Mouse (Mus musculus) liver, embryonic 15.5 days (tissue): ENCODE data around the gene Stxbp5. TPM values are rescaled to one million over a fixed set of nuclear protein-coding genes. Genes with fewer than 3 reads are reported as not detected.

ENCODE experiments used
- ATAC-seq: fragments of 200-750 bp; cut with Nextera tagmentation; 2 replicates; pipeline ENCODE4 v1.8.0; 2017; ENCODE audit warnings: moderate number of reproducible peaks, mild to moderate bottlenecking, moderate library complexity; ENCODE audit not compliant: insufficient read depth
- H3K27ac ChIP-seq: fragments of 300-500 bp; sonication (generic); replicated peaks from 2 replicates; pipeline ENCODE4 v1.5.1; 2015; ENCODE audit warnings: mild to moderate bottlenecking, inconsistent platforms
- H3K27me3 ChIP-seq: fragments of 300-500 bp; sonication (generic); 2 replicates; pipeline ENCODE4 v1.6.1; 2015; ENCODE audit warnings: mild to moderate bottlenecking, inconsistent platforms
- H3K36me3 ChIP-seq: fragments of 300-500 bp; sonication (generic); replicated peaks from 2 replicates; pipeline ENCODE4 v1.6.1; 2015; ENCODE audit warnings: moderate library complexity, mild to moderate bottlenecking, inconsistent platforms
- H3K4me1 ChIP-seq: fragments of 300-500 bp; sonication (generic); replicated peaks from 2 replicates; pipeline ENCODE4 v1.6.1; 2015; ENCODE audit warnings: inconsistent platforms
- H3K4me2 ChIP-seq: fragments of 300-500 bp; sonication (generic); 2 replicates; pipeline ENCODE4 v1.6.1; 2015; ENCODE audit warnings: moderate library complexity, mild to moderate bottlenecking, inconsistent platforms
- H3K4me3 ChIP-seq: fragments of 300-500 bp; sonication (generic); replicated peaks from 2 replicates; pipeline ENCODE4 v1.5.1; 2015; ENCODE audit warnings: mild to moderate bottlenecking, inconsistent platforms
- H3K9ac ChIP-seq: fragments of 300-500 bp; sonication (generic); 2 replicates; pipeline ENCODE4 v1.6.1; 2015; ENCODE audit warnings: moderate library complexity, mild to moderate bottlenecking, inconsistent platforms
- H3K9me3 ChIP-seq: fragments of 300-500 bp; sonication (generic); replicated peaks from 2 replicates; pipeline ENCODE4 v1.6.1; 2016; ENCODE audit warnings: inconsistent platforms
- WGBS: fragments of 180-500 bp; shearing (Covaris S2); methylation state at CpG from one replicate; pipeline ENCODE4 v1.1.7; 2015; ENCODE audit warnings: mixed read lengths; ENCODE audit not compliant: insufficient replicate concordance; 5-methylcytosine and 5-hydroxymethylcytosine counted together
- polyA plus RNA-seq: library from polyadenylated mRNA; unstranded; fragments of >200 nt; fragmentation: Nextera tagmentation; extraction: Ambion mirVana; gene quantifications from 2 replicates; pipeline ENCODE4 v1.2.1, GENCODE M21; 2015

The Stxbp5 gene
- polyA plus RNA-seq, 1 experiment from 2014 or later = 2.4 TPM

GRCm38 (mm10) chr10:9754893-9755541, 145.9 kb downstream of the Stxbp5 start:
- Histone ChIP-seq H3K9ac (no peak overlapping the region), H3K27ac (no peak overlapping the region)

GRCm38 (mm10) chr10:9733861-9734260, 167.0 kb downstream of the Stxbp5 start:
- ATAC-seq = no peak
- H3K4me2 ChIP-seq = no peak overlapping the region
- H3K9me3 ChIP-seq = no peaks in the 10 kb centered on the region
- no peaks in the 10 kb centered on the region for H3K36me3 ChIP-seq
- 59% methylated on average over 3 of the region's 3 CpGs for WGBS
- no peak overlapping the region for H3K4me3 ChIP-seq
- no peaks in the 10 kb centered on the region for H3K27me3 ChIP-seq
- H3K27ac ChIP-seq = no peak overlapping the region
- no peak overlapping the region for H3K9ac ChIP-seq
- H3K4me1 ChIP-seq = no peaks in the 10 kb centered on the region

More at GRCm38 (mm10) chr10:9754893-9755541, 145.9 kb downstream of the Stxbp5 start:
- ATAC-seq = no peak
- Histone ChIP-seq H3K4me1 (no peaks in the 10 kb centered on the region), H3K4me3 (no peak overlapping the region), H3K4me2 (no peak overlapping the region), H3K9me3 (no peaks in the 10 kb centered on the region), H3K36me3 (peaks cover 6% of the 10 kb centered on the region), H3K27me3 (no peaks in the 10 kb centered on the region)
- 59% methylated on average over 3 of the region's 3 CpGs for WGBS

- WGBS = 61% methylated on average over 9 of the region's 9 CpGs
These were observed 168.7 kb downstream of the Stxbp5 start for GRCm38 (mm10) chr10:9732065-9732749.

GRCm38 (mm10) chr10:9722519-9723303, 178.2 kb downstream of the Stxbp5 start:
- Histone ChIP-seq H3K9ac (no peak overlapping the region), H3K27ac (no peak overlapping the region), H3K36me3 (no peaks in the 10 kb centered on the region), H3K4me2 (no peak overlapping the region), H3K27me3 (no peaks in the 10 kb centered on the region), H3K9me3 (no peaks in the 10 kb centered on the region), H3K4me3 (no peak overlapping the region), H3K4me1 (no peaks in the 10 kb centered on the region)
- 54% methylated on average over 9 of the region's 11 CpGs for WGBS
- no peak for ATAC-seq

More at GRCm38 (mm10) chr10:9732065-9732749, 168.7 kb downstream of the Stxbp5 start:
- ATAC-seq = no peak
- Histone ChIP-seq H3K4me2 (no peak overlapping the region), H3K4me3 (no peak overlapping the region), H3K36me3 (no peaks in the 10 kb centered on the region), H3K4me1 (no peaks in the 10 kb centered on the region), H3K9me3 (no peaks in the 10 kb centered on the region), H3K27ac (no peak overlapping the region), H3K9ac (no peak overlapping the region), H3K27me3 (no peaks in the 10 kb centered on the region)

GRCm38 (mm10) chr10:9720027-9720426, 180.9 kb downstream of the Stxbp5 start:
- Histone ChIP-seq H3K9ac (no peak overlapping the region), H3K4me1 (no peaks in the 10 kb centered on the region), H3K27me3 (no peaks in the 10 kb centered on the region), H3K27ac (no peak overlapping the region), H3K9me3 (no peaks in the 10 kb centered on the region), H3K4me3 (no peak overlapping the region), H3K36me3 (no peaks in the 10 kb centered on the region), H3K4me2 (no peak overlapping the region)
- no peak for ATAC-seq
- WGBS = 41% methylated on average over 5 of the region's 5 CpGs

- Histone ChIP-seq H3K27me3 (no peaks in the 10 kb centered on the region), H3K36me3 (no peaks in the 10 kb centered on the region), H3K9me3 (no peaks in the 10 kb centered on the region), H3K4me2 (no peak overlapping the region), H3K9ac (no peak overlapping the region), H3K27ac (no peak overlapping the region), H3K4me1 (no peaks in the 10 kb centered on the region), H3K4me3 (no peak overlapping the region)
- ATAC-seq = no peak
- WGBS = 40% methylated on average over 5 of the region's 5 CpGs
These were observed 182.8 kb downstream of the Stxbp5 start for GRCm38 (mm10) chr10:9718086-9718485.

Other genes with a start within 250 kb of the Stxbp5 start
- gene Samd5, start 225.9 kb downstream of the Stxbp5 start, polyA plus RNA-seq = 0.38 and 0.53 TPM in 2 replicates